Mouse (Mus musculus): ENCODE results near the gene Homer2. TPM values are rescaled to one million over a fixed set of nuclear protein-coding genes. Genes with fewer than 3 reads are reported as not detected.

The Homer2 gene
- polyA plus RNA-seq, 1 experiment from 2014 or later, result 3.9 TPM

DNA sequence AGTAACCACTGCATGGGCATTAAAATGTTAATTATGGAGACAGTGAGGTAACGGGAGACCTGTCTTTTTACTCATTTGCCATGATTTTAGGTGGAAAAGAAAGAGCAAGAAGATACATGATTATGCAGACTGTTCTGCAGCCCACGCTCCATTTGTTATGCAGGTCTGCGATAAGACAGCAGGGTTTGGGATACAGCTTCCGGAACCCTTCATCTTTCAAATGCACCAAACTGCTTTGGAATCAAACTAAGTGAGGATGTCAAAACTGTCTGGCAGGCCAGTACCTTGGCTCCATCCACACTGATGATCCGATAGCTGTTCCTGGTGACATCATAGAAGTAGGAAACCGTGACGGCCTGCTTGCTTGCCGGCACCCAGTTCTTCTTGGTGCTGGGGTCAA, 58.1 kb downstream of the Homer2 start:
- no peak overlapping the region for H3K27ac ChIP-seq (replicated peaks)
- no peak overlapping the region for H3K9ac ChIP-seq
- H3K4me2 ChIP-seq, result no peak overlapping the region
- no peaks in the 10 kb centered on the region for H3K4me1 ChIP-seq (replicated peaks)
- no peaks in the 10 kb centered on the region for H3K27me3 ChIP-seq
- H3K4me3 ChIP-seq (replicated peaks), result no peak overlapping the region
- ATAC-seq (ENCODE audit: insufficient read depth), result no peak
- no peaks in the 10 kb centered on the region for H3K36me3 ChIP-seq (replicated peaks)
- WGBS (ENCODE audit: insufficient replicate concordance), result 80% methylated on average over 8 of the region's 8 CpGs
- no peaks in the 10 kb centered on the region for H3K9me3 ChIP-seq (replicated peaks)

DNA sequence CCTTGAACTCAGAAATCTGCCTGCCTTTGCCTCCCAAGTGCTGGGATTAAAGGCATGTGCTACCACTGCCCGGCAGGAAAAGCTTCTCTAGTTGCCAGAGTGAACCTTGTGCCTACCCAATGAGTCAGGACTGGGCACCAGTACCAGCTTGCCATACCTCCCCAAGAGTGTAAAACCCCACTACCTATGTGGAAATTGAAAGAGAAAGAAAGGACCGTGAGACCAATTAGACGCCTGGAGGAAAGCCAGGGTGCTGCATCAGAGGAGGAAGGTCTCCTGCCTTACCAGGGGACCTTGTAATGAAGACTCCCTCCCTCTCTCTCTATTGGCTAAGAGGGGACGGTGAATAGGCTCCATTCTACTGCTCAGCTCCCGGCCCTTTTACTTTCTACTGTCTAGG, 59.4 kb downstream of the Homer2 start:
- H3K27ac ChIP-seq (replicated peaks), result no peak overlapping the region
- no peak overlapping the region for H3K4me3 ChIP-seq (replicated peaks)
- WGBS (ENCODE audit: insufficient replicate concordance), result 47% methylated on average over 5 of the region's 5 CpGs
- no peaks in the 10 kb centered on the region for H3K9me3 ChIP-seq (replicated peaks)
- H3K4me2 ChIP-seq, result no peak overlapping the region
- H3K36me3 ChIP-seq (replicated peaks), result no peaks in the 10 kb centered on the region
- ATAC-seq (ENCODE audit: insufficient read depth), result no peak
- H3K9ac ChIP-seq, result no peak overlapping the region
- no peaks in the 10 kb centered on the region for H3K27me3 ChIP-seq
- no peaks in the 10 kb centered on the region for H3K4me1 ChIP-seq (replicated peaks)

DNA sequence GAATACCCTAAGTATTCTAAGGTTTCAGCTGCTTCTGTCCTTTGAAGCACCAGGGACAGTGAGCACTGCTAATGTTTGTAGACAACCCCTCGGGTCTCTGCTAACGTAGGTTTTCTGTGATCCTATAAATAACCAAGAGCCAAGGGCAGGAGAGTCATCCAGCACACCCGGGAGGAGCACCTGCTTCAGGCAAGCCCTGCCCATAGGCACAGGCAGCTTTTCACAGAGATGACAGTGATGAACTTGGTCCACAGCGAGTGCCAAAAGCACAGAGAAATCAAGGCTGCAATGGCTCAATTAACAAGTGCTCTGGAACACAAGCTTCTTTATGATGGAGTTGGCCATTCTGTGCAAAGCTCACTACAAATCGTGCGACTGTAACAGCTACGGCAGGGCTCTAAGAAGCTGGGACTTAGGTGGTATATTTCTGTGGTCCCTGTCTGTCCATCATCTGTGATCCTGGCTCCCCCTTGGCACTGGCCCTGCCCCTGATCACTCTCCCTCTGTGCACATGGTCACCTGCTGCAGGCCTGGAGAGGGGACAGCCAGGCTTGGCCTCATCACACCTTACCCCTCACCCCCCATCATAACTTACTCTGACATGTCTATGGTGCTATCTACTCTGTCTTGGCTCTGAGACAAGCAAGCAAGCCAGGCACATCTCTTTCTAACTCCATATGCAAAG, 62.6 kb downstream of the Homer2 start:
- Histone ChIP-seq H3K27ac (replicated peaks) (no peak overlapping the region), H3K9me3 (replicated peaks) (no peaks in the 10 kb centered on the region), H3K4me3 (replicated peaks) (no peak overlapping the region), H3K27me3 (no peaks in the 10 kb centered on the region), H3K4me1 (replicated peaks) (no peaks in the 10 kb centered on the region), H3K36me3 (replicated peaks) (no peaks in the 10 kb centered on the region), H3K4me2 (no peak overlapping the region), H3K9ac (no peak overlapping the region)
- 61% methylated on average over 7 of the region's 7 CpGs for WGBS (ENCODE audit: insufficient replicate concordance)
- ATAC-seq (ENCODE audit: insufficient read depth), result no peak

DNA sequence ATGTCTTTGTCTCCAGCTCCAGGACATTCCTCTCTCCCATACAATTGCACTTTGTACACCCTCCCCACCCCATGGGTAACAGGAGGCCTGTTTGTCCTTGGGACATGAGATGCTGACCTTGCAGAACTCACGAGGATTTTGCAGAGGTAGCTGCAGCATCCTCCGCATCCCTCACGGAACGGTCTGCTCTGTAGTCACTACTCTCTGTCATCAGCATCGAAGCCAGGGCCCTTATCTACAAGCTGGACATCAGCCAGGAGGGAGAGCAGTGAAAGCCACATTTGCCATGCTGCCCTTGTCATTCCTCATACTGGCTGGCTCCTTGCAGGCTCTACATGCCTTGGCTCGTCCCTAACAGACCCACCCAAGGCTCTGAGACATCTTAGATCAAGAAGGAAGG, 66.2 kb downstream of the Homer2 start:
- H3K9me3 ChIP-seq (replicated peaks), result no peaks in the 10 kb centered on the region
- no peak overlapping the region for H3K4me3 ChIP-seq (replicated peaks)
- no peak overlapping the region for H3K27ac ChIP-seq (replicated peaks)
- WGBS (ENCODE audit: insufficient replicate concordance), result 54% methylated on average over 6 of the region's 6 CpGs
- no peak overlapping the region for H3K9ac ChIP-seq
- H3K27me3 ChIP-seq, result no peaks in the 10 kb centered on the region
- no peak overlapping the region for H3K4me2 ChIP-seq
- ATAC-seq (ENCODE audit: insufficient read depth), result no peak
- H3K36me3 ChIP-seq (replicated peaks), result no peaks in the 10 kb centered on the region
- no peaks in the 10 kb centered on the region for H3K4me1 ChIP-seq (replicated peaks)

DNA sequence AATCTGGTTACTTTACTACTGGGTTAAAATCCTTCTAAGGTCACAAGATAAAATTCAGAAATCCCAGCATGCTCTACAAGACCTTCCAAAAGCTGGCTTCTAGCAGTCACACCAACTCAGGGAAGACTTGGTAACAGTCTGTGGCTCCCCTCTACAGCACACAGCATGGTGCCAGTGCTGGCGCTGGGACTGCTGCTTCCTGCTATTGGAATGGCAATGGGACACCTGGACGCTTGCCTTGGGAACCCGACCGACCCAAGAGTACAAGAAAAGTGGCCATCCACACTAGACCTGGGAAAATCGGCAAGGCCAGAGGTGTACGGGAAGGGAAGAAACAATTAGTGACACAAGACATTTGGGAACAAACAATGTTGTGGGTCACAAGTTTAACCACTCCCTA, 74.7 kb downstream of the Homer2 start:
- Histone ChIP-seq H3K9ac (no peak overlapping the region), H3K27me3 (no peaks in the 10 kb centered on the region)
- 68% methylated on average over 6 of the region's 6 CpGs for WGBS (ENCODE audit: insufficient replicate concordance)

DNA sequence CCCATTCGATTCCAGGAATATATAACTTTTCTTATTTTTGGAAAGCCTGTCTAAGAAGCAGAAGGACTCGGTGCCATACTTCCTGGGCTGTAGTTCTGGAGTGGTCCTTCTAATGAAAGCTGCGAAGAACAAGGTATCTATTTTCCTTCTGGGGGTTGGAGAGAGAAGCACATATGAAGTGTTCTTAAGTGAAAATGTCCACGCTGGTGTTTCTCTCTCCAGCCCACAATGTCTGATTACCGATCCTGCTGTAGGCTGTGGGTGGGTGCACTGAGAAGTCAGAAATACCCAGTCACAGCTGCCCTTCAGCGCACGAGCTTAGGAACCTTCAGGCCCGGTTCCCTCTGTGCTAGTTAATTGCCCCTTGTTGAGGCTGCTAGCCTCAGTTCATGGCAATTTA, 76.1 kb downstream of the Homer2 start:
- no peaks in the 10 kb centered on the region for H3K36me3 ChIP-seq (replicated peaks)
- no peaks in the 10 kb centered on the region for H3K4me1 ChIP-seq (replicated peaks)
- ATAC-seq (ENCODE audit: insufficient read depth), result no peak
- H3K4me3 ChIP-seq (replicated peaks), result no peak overlapping the region
- no peaks in the 10 kb centered on the region for H3K27me3 ChIP-seq
- H3K27ac ChIP-seq (replicated peaks), result no peak overlapping the region
- no peak overlapping the region for H3K4me2 ChIP-seq
- H3K9me3 ChIP-seq (replicated peaks), result no peaks in the 10 kb centered on the region
- WGBS (ENCODE audit: insufficient replicate concordance), result 77% methylated on average over 8 of the region's 8 CpGs
- H3K9ac ChIP-seq, result no peak overlapping the region

More for the DNA sequence above, 74.7 kb downstream of the Homer2 start:
- Histone ChIP-seq H3K4me3 (replicated peaks) (no peak overlapping the region), H3K27ac (replicated peaks) (no peak overlapping the region), H3K4me2 (no peak overlapping the region), H3K36me3 (replicated peaks) (no peaks in the 10 kb centered on the region), H3K9me3 (replicated peaks) (no peaks in the 10 kb centered on the region), H3K4me1 (replicated peaks) (no peaks in the 10 kb centered on the region)
- no peak for ATAC-seq (ENCODE audit: insufficient read depth)

DNA sequence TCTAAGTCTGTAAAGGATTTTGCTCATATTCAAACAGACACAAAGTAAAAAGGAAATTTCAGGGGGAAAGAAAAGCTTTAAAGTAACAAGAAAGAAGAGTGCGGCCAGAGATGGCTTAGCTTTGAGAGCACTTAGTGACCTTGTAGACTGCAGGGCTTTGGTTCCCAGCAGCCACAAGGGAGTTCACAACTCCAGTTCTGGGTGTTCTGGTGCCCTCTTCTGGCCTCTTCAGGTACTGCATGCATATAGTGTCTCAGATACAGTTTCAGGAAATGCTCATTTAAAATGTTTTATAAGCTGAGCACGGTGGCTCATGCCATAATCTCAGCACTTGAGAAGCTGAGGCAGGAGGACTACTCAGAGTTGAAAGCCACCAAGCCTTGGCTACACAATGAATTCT, 80.9 kb downstream of the Homer2 start:
- ATAC-seq (ENCODE audit: insufficient read depth), result no peak
- WGBS (ENCODE audit: insufficient replicate concordance), result 64% methylated on average over 2 of the region's 2 CpGs
- no peak overlapping the region for H3K4me3 ChIP-seq (replicated peaks)
- no peaks in the 10 kb centered on the region for H3K9me3 ChIP-seq (replicated peaks)
- H3K4me2 ChIP-seq, result no peak overlapping the region
- H3K36me3 ChIP-seq (replicated peaks), result no peaks in the 10 kb centered on the region
- H3K4me1 ChIP-seq (replicated peaks), result no peaks in the 10 kb centered on the region
- no peak overlapping the region for H3K9ac ChIP-seq
- no peak overlapping the region for H3K27ac ChIP-seq (replicated peaks)
- H3K27me3 ChIP-seq, result no peaks in the 10 kb centered on the region

DNA sequence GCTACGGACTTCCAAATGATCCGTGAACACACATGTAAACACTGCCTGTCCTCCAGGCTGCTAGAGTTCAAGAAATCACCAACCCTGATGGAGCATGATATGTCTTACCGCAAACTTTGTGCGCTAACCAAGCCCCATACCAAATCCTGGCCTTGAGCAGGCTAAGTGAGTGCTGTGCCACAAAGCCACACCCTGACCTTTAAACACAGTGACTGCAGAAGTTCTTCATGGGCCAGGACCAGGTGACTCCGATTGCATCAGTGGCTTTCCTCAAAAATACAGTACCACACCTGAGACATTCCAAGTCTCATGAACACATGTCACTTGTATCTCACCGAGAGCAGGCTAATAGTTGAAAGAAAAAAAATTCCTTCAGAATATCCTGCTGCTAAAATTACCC, 83.6 kb downstream of the Homer2 start:
- Histone ChIP-seq H3K4me2 (no peak overlapping the region), H3K4me3 (replicated peaks) (no peak overlapping the region), H3K27ac (replicated peaks) (no peak overlapping the region), H3K4me1 (replicated peaks) (no peaks in the 10 kb centered on the region), H3K27me3 (no peaks in the 10 kb centered on the region), H3K36me3 (replicated peaks) (no peaks in the 10 kb centered on the region), H3K9me3 (replicated peaks) (no peaks in the 10 kb centered on the region), H3K9ac (no peak overlapping the region)
- WGBS (ENCODE audit: insufficient replicate concordance), result 71% methylated on average over 6 of the region's 6 CpGs
- ATAC-seq (ENCODE audit: insufficient read depth), result no peak

DNA sequence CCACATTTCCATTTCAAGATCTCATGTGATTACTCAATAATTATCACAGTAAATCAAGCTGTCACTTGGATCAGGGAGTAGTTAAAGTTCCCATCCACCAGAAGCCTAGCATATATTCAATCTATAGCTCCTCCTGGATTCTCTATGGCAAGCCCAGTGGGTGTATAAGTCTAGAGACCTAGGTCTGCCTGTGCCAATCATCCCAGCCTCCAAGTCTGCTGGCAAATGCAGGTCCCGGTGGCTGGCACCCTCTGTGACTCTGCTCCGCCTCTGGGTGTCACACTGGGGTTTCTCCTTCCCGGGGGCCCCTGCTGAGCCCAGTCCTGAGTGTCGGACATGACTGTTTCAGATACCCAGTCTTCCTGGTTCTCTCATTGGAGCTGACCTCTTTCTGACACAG, 84.5 kb downstream of the Homer2 start:
- WGBS (ENCODE audit: insufficient replicate concordance), result 65% methylated on average over 4 of the region's 4 CpGs
- no peaks in the 10 kb centered on the region for H3K27me3 ChIP-seq
- no peaks in the 10 kb centered on the region for H3K36me3 ChIP-seq (replicated peaks)
- H3K4me2 ChIP-seq, result no peak overlapping the region
- H3K4me1 ChIP-seq (replicated peaks), result no peaks in the 10 kb centered on the region
- H3K9me3 ChIP-seq (replicated peaks), result no peaks in the 10 kb centered on the region
- no peak for ATAC-seq (ENCODE audit: insufficient read depth)
- H3K4me3 ChIP-seq (replicated peaks), result no peak overlapping the region
- no peak overlapping the region for H3K27ac ChIP-seq (replicated peaks)
- no peak overlapping the region for H3K9ac ChIP-seq

DNA sequence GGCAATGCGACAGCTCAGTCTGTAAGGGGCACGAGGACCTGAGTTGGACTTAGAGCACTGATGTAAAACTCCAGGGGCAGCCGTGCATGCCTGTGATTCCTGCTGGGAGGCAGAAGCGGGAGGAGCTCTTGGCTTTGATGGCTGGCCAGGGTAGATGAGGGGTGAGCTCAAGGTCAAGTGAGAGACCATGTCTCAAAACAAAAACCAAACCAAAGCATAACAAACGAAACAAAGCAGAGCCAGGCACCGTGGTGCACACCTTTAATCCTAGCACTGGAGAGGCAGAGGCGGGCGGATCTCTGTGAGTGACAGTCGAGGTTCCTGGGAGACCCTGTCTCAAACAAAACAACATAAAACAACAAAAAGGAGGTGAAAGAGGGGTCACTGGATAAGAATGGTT, 92.3 kb downstream of the Homer2 start:
- H3K9ac ChIP-seq, result no peak overlapping the region
- no peak for ATAC-seq (ENCODE audit: insufficient read depth)
- H3K36me3 ChIP-seq (replicated peaks), result no peaks in the 10 kb centered on the region

DNA sequence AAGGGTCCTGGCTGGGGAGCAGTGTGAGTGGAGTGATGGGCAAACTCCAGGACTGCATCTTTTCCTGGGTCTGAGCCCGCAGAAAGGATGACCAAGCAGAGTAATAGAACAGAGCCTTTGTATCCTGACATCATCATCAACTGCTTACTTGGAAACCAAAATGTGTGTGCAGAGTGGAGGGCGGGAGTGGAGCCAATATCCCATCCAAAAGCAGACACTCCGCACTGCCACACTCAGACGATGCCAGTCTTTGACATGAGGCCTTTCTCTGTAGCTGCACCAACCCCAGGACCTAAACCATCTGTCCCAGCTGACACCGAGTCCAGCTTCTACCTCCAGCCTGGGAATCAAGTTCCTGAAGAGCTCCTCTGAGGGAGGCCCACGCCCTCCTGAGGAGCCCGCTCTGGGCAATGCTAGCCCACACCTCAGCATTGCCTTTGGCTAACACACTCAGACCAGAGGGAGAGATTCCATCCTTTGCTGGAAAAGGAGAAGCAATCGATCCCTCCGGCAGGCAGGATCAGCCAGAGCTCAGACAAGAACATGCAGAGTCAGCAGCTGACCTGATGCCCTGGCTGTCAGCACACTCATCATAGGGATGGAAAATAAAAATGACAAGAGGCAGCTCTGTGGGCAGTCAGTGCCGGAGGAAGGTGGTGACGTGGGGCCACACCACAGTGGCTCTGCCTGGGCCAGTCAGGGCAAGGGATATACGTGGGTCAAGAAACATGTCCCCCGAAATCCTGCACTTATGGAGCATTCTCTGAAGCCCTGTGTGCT, 94.3 kb downstream of the Homer2 start:
- no peak overlapping the region for H3K9ac ChIP-seq
- no peak overlapping the region for H3K4me3 ChIP-seq (replicated peaks)
- ATAC-seq (ENCODE audit: insufficient read depth), result no peak
- H3K27ac ChIP-seq (replicated peaks), result no peak overlapping the region
- no peaks in the 10 kb centered on the region for H3K9me3 ChIP-seq (replicated peaks)
- 76% methylated on average over 13 of the region's 13 CpGs for WGBS (ENCODE audit: insufficient replicate concordance)
- H3K36me3 ChIP-seq (replicated peaks), result no peaks in the 10 kb centered on the region
- H3K4me2 ChIP-seq, result no peak overlapping the region
- H3K27me3 ChIP-seq, result no peaks in the 10 kb centered on the region
- H3K4me1 ChIP-seq (replicated peaks), result peaks cover 8% of the 10 kb centered on the region

More for the DNA sequence above, 92.3 kb downstream of the Homer2 start:
- Histone ChIP-seq H3K9me3 (replicated peaks) (no peaks in the 10 kb centered on the region), H3K4me3 (replicated peaks) (no peak overlapping the region), H3K27ac (replicated peaks) (no peak overlapping the region), H3K4me2 (no peak overlapping the region), H3K4me1 (replicated peaks) (peaks cover 3% of the 10 kb centered on the region), H3K27me3 (no peaks in the 10 kb centered on the region)
- WGBS (ENCODE audit: insufficient replicate concordance), result 61% methylated on average over 8 of the region's 9 CpGs

Measured in liver, embryonic 15.5 days (tissue).